Comparison of ENCODE assay signal across 32 mouse cellular contexts in genomic region chr10:117004695-117005094, GRCm38 (mm10). TPM values are rescaled to one million over a fixed set of nuclear protein-coding genes. Genes with fewer than 3 reads are reported as not detected.
A peak's percentile ranks its signal among the peaks of the same experiment; 100 is the strongest.
DNase-seq lines count a peak whose midpoint lies in the region; ATAC-seq and TF ChIP-seq lines count a peak whose summit lies in the region.
"Had no signal": no experiment of that assay in that cellular context is flagged by ENCODE, and none has a peak within 500 bp of the region (broad histone marks: within the 10 kb centered on the region; RNA-seq: fewer than 3 reads in every experiment).

No protein-coding gene starts in this region.

- no peak overlapping the region for H3K4me2 ChIP-seq in hindbrain, embryonic 14.5 days (replicated peaks)
- H3K4me2 ChIP-seq in hindbrain, embryonic 16.5 days (ENCODE audit: low read length): no peak overlapping the region
- no peak overlapping the region for H3K4me2 ChIP-seq in neural tube, embryonic 14.5 days (ENCODE audit: low read depth, low read length)
- H3K4me2 ChIP-seq in neural tube, embryonic 15.5 days: no peak overlapping the region
- no peak overlapping the region; the same call in 1 of the 2 replicates for H3K4me2 ChIP-seq in limb, embryonic 13.5 days (replicated peaks)
- no peak overlapping the region for H3K4me2 ChIP-seq in kidney, embryonic 14.5 days (replicated peaks; ENCODE audit: low read depth, low read length)
- H3K4me2 ChIP-seq: embryonic facial prominence, embryonic 15.5 days; heart, embryonic 13.5 days had no signal

- no peaks in the 10 kb centered on the region for H3K9me3 ChIP-seq in hindbrain, embryonic 14.5 days (ENCODE audit: control insufficient read depth, low read length)
- no peaks in the 10 kb centered on the region for H3K9me3 ChIP-seq in hindbrain, embryonic 16.5 days (ENCODE audit: control insufficient read depth, low read length)
- H3K9me3 ChIP-seq in neural tube, embryonic 14.5 days (ENCODE audit: control insufficient read depth, low read length): no peaks in the 10 kb centered on the region
- H3K9me3 ChIP-seq in neural tube, embryonic 15.5 days (replicated peaks): no peaks in the 10 kb centered on the region
- no peaks in the 10 kb centered on the region for H3K9me3 ChIP-seq in limb, embryonic 13.5 days
- H3K9me3 ChIP-seq in kidney, embryonic 14.5 days (ENCODE audit: control insufficient read depth, low read length): no peaks in the 10 kb centered on the region
- H3K9me3 ChIP-seq: embryonic facial prominence, embryonic 15.5 days; heart, embryonic 13.5 days had no signal

- DNase-seq in hindbrain, embryonic 14.5 days (ENCODE audit: low spot score): no peak
- no peak for DNase-seq in heart, adult 2 months
- DNase-seq: adrenal gland, adult 2 months; cerebellum, adult 18-20 months; cerebellum, postnatal 14 days; gastrocnemius, postnatal 10 days; heart, postnatal 14 days; kidney, adult 11 months; kidney, postnatal 4 days; layer of hippocampus, adult 9-11 months; lung, postnatal 4 days; thymus, adult 18-20 months; thymus, postnatal 36 days had no signal

- TF ChIP-seq POLR2A in heart, adult 2 months (IDR thresholded peaks at IDR 0.05; ENCODE audit: insufficient read depth, low read depth, low read length): no peak

- no peaks in the 10 kb centered on the region for H3K79me2 ChIP-seq in heart, adult 2 months (replicated peaks; ENCODE audit: control insufficient read depth, insufficient read depth, low read length)

- H3K9ac ChIP-seq in hindbrain, embryonic 14.5 days: no peak overlapping the region
- no peak overlapping the region for H3K9ac ChIP-seq in hindbrain, embryonic 16.5 days (ENCODE audit: low read depth, low read length)
- no peak overlapping the region for H3K9ac ChIP-seq in neural tube, embryonic 14.5 days (replicated peaks; ENCODE audit: low read depth, low read length)
- H3K9ac ChIP-seq in neural tube, embryonic 15.5 days (replicated peaks): no peak overlapping the region
- H3K9ac ChIP-seq in limb, embryonic 13.5 days: no peak overlapping the region
- no peak overlapping the region for H3K9ac ChIP-seq in heart, adult 2 months (ENCODE audit: low read depth, low read length)
- H3K9ac ChIP-seq in kidney, embryonic 14.5 days (ENCODE audit: low read depth, low read length): no peak overlapping the region
- H3K9ac ChIP-seq: embryonic facial prominence, embryonic 15.5 days; heart, embryonic 13.5 days had no signal

- H3K4me1 ChIP-seq in hindbrain, embryonic 14.5 days (replicated peaks; ENCODE audit: control insufficient read depth, insufficient read depth, low read length): no peaks in the 10 kb centered on the region
- no peaks in the 10 kb centered on the region; the same call in 1 of the 2 replicates for H3K4me1 ChIP-seq in hindbrain, embryonic 16.5 days (ENCODE audit: control insufficient read depth, insufficient read depth, low read depth, low read length)
- H3K4me1 ChIP-seq in neural tube, embryonic 14.5 days (ENCODE audit: control insufficient read depth, insufficient read depth, low read length): peaks cover 3% of the 10 kb centered on the region; the same call in 1 of the 2 replicates
- H3K4me1 ChIP-seq in neural tube, embryonic 15.5 days: peaks cover 12% of the 10 kb centered on the region
- peaks cover 22% of the 10 kb centered on the region for H3K4me1 ChIP-seq in limb, embryonic 13.5 days
- H3K4me1 ChIP-seq in heart, adult 2 months (ENCODE audit: control insufficient read depth, insufficient read depth, low read length): no peaks in the 10 kb centered on the region
- peaks cover 16% of the 10 kb centered on the region; the same call in 1 of the 2 replicates for H3K4me1 ChIP-seq in kidney, embryonic 14.5 days (ENCODE audit: control insufficient read depth, insufficient read depth, low read length)

- H3K4me3 ChIP-seq in hindbrain, embryonic 14.5 days (replicated peaks; ENCODE audit: low read length): no peak overlapping the region
- no peak overlapping the region for H3K4me3 ChIP-seq in hindbrain, embryonic 16.5 days (ENCODE audit: low read length)
- H3K4me3 ChIP-seq in neural tube, embryonic 14.5 days (ENCODE audit: low read depth, low read length): no peak overlapping the region
- H3K4me3 ChIP-seq in neural tube, embryonic 15.5 days (replicated peaks): no peak overlapping the region
- H3K4me3 ChIP-seq in limb, embryonic 13.5 days: no peak overlapping the region
- H3K4me3 ChIP-seq in heart, adult 2 months: no peak overlapping the region
- no peak overlapping the region for H3K4me3 ChIP-seq in kidney, embryonic 14.5 days (ENCODE audit: low read length)
- H3K4me3 ChIP-seq: embryonic facial prominence, embryonic 15.5 days; heart, embryonic 13.5 days; myocyte had no signal

- H3K27me3 ChIP-seq in hindbrain, embryonic 14.5 days (ENCODE audit: control insufficient read depth, insufficient read depth, low read length): no peaks in the 10 kb centered on the region
- no peaks in the 10 kb centered on the region for H3K27me3 ChIP-seq in hindbrain, embryonic 16.5 days (replicated peaks; ENCODE audit: control insufficient read depth, insufficient read depth, low read length)
- H3K27me3 ChIP-seq in neural tube, embryonic 14.5 days (ENCODE audit: control insufficient read depth, insufficient read depth, low read length): no peaks in the 10 kb centered on the region
- H3K27me3 ChIP-seq in neural tube, embryonic 15.5 days (replicated peaks): no peaks in the 10 kb centered on the region
- H3K27me3 ChIP-seq in limb, embryonic 13.5 days: no peaks in the 10 kb centered on the region
- no peaks in the 10 kb centered on the region for H3K27me3 ChIP-seq in heart, adult 2 months (ENCODE audit: control insufficient read depth, insufficient read depth, low read length)
- no peaks in the 10 kb centered on the region for H3K27me3 ChIP-seq in kidney, embryonic 14.5 days (ENCODE audit: control insufficient read depth, insufficient read depth, low read length)
- H3K27me3 ChIP-seq: embryonic facial prominence, embryonic 15.5 days; heart, embryonic 13.5 days had no signal

- no peak for TF ChIP-seq EP300 in heart, adult 2 months (IDR thresholded peaks at IDR 0.05; ENCODE audit: insufficient read depth, low read depth, low read length)

- intact Hi-C loops in heart, adult 2 months (cut with DNase I): no loop called here

- H3K36me3 ChIP-seq in hindbrain, embryonic 14.5 days (replicated peaks; ENCODE audit: control insufficient read depth, insufficient read depth): no peaks in the 10 kb centered on the region
- no peaks in the 10 kb centered on the region for H3K36me3 ChIP-seq in hindbrain, embryonic 16.5 days (ENCODE audit: control insufficient read depth, insufficient read depth, low read length)
- no peaks in the 10 kb centered on the region for H3K36me3 ChIP-seq in neural tube, embryonic 14.5 days (ENCODE audit: control insufficient read depth, insufficient read depth, low read length)
- no peaks in the 10 kb centered on the region for H3K36me3 ChIP-seq in neural tube, embryonic 15.5 days
- no peaks in the 10 kb centered on the region for H3K36me3 ChIP-seq in limb, embryonic 13.5 days
- H3K36me3 ChIP-seq in heart, adult 2 months (ENCODE audit: control insufficient read depth, insufficient read depth, low read length): no peaks in the 10 kb centered on the region
- H3K36me3 ChIP-seq in kidney, embryonic 14.5 days (ENCODE audit: control insufficient read depth, insufficient read depth, low read length): no peaks in the 10 kb centered on the region
- H3K36me3 ChIP-seq: embryonic facial prominence, embryonic 15.5 days; heart, embryonic 13.5 days had no signal

- H3K27ac ChIP-seq in hindbrain, embryonic 14.5 days: peak overlapping the region; percentile 26; the same call in 1 of the 2 replicates
- no peak overlapping the region for H3K27ac ChIP-seq in hindbrain, embryonic 16.5 days (ENCODE audit: low read depth, low read length)
- no peak overlapping the region for H3K27ac ChIP-seq in neural tube, embryonic 14.5 days (ENCODE audit: low read depth, low read length)
- H3K27ac ChIP-seq in neural tube, embryonic 15.5 days (replicated peaks): no peak overlapping the region
- H3K27ac ChIP-seq in limb, embryonic 13.5 days: no peak overlapping the region
- H3K27ac ChIP-seq in heart, adult 2 months: no peak overlapping the region
- H3K27ac ChIP-seq in kidney, embryonic 14.5 days (ENCODE audit: low read depth, low read length): no peak overlapping the region
- H3K27ac ChIP-seq: embryonic facial prominence, embryonic 15.5 days; heart, embryonic 13.5 days had no signal

- TF ChIP-seq CTCF in heart, adult 2 months (IDR thresholded peaks at IDR 0.05): no peak

- no peak for ATAC-seq in hindbrain, embryonic 14.5 days (ENCODE audit: low FRiP score)
- ATAC-seq in hindbrain, embryonic 16.5 days: no peak
- ATAC-seq in neural tube, embryonic 14.5 days (ENCODE audit: low read depth): peak; percentile 61; the same call in 1 of the 2 replicates
- no peak for ATAC-seq in neural tube, embryonic 15.5 days (ENCODE audit: low FRiP score)
- ATAC-seq in limb, embryonic 13.5 days (ENCODE audit: low FRiP score, low read depth): peak; percentile 62
- ATAC-seq in kidney, embryonic 14.5 days (ENCODE audit: low FRiP score, low TSS enrichment): no peak; the same call in 1 of the 2 replicates
- ATAC-seq: forebrain, embryonic 14.5 days had no signal

- 54% methylated on average over 5 of the region's 5 CpGs for WGBS in hindbrain, embryonic 14.5 days
- WGBS in hindbrain, embryonic 16.5 days: 59% methylated on average over 5 of the region's 5 CpGs
- WGBS in neural tube, embryonic 14.5 days: 57% methylated on average over 5 of the region's 5 CpGs
- WGBS in neural tube, embryonic 15.5 days: 59% methylated on average over 5 of the region's 5 CpGs
- 33% methylated on average over 5 of the region's 5 CpGs for WGBS in limb, embryonic 13.5 days
- 83% methylated on average over 5 of the region's 5 CpGs for WGBS in heart, adult 2 months
- 60% methylated on average over 5 of the region's 5 CpGs for whole genome bisulfite sequencing in kidney, embryonic 14.5 days

RNA-seq across cellular contexts. Expression of gene Best3, which starts 18.6 kb away (rescaled TPM):
- polyA plus RNA-seq in hindbrain, embryonic 14.5 days (2014; fragmentation: Nextera tagmentation; extraction: Ambion mirVana): 0.09 and 0.26 TPM in 2 replicates
- 0.15 and 0.16 TPM in 2 replicates for polyA plus RNA-seq in hindbrain, embryonic 16.5 days (2015; fragmentation: Nextera tagmentation; extraction: Ambion mirVana)
- polyA plus RNA-seq in neural tube, embryonic 14.5 days (2014; fragmentation: Nextera tagmentation; extraction: Ambion mirVana): 0.13 and 0.19 TPM in 2 replicates
- 0.10 and 0.14 TPM in 2 replicates for polyA plus RNA-seq in neural tube, embryonic 15.5 days (2015; fragmentation: Nextera tagmentation; extraction: Ambion mirVana)
- polyA plus RNA-seq in limb, embryonic 13.5 days (2015; fragmentation: Nextera tagmentation; extraction: Ambion mirVana): 0.82 and 1.0 TPM in 2 replicates
- 1 to 10 TPM; 5.8 to 5.9 TPM for total RNA-seq in heart, adult 2 months (2021)
- polyA plus RNA-seq in heart, adult 2 months (2012; rRNA removed): 3.2 and 6.7 TPM in 2 replicates
- polyA plus RNA-seq in kidney, embryonic 14.5 days (2014; fragmentation: Nextera tagmentation; extraction: Ambion mirVana): not detected in 2 replicates
- total RNA-seq: granulocyte monocyte progenitor cell, adult 5-6 weeks; liver, adult 2 months; megakaryocyte-erythroid progenitor cell, adult 5-6 weeks; MEL had no signal
- polyA plus RNA-seq: forebrain, embryonic 14.5 days; liver, adult 2 months had no signal

RNA-seq across cellular contexts. Expression of gene Gm10271, which starts 32.3 kb away (rescaled TPM):
- not detected in 2 replicates for polyA plus RNA-seq in hindbrain, embryonic 14.5 days (2014; fragmentation: Nextera tagmentation; extraction: Ambion mirVana)
- not detected in 2 replicates for polyA plus RNA-seq in hindbrain, embryonic 16.5 days (2015; fragmentation: Nextera tagmentation; extraction: Ambion mirVana)
- polyA plus RNA-seq in neural tube, embryonic 14.5 days (2014; fragmentation: Nextera tagmentation; extraction: Ambion mirVana): not detected in 2 replicates
- not detected in 2 replicates for polyA plus RNA-seq in neural tube, embryonic 15.5 days (2015; fragmentation: Nextera tagmentation; extraction: Ambion mirVana)
- not detected in 2 replicates for polyA plus RNA-seq in limb, embryonic 13.5 days (2015; fragmentation: Nextera tagmentation; extraction: Ambion mirVana)
- not detected for total RNA-seq in heart, adult 2 months (2021)
- not detected in 2 replicates for polyA plus RNA-seq in heart, adult 2 months (2012; rRNA removed)
- not detected in 2 replicates for polyA plus RNA-seq in kidney, embryonic 14.5 days (2014; fragmentation: Nextera tagmentation; extraction: Ambion mirVana)
- total RNA-seq: adrenal gland, adult 2 months; gastrocnemius, postnatal 10 days; granulocyte monocyte progenitor cell, adult 5-6 weeks; heart, postnatal 14 days; liver, adult 2 months; megakaryocyte-erythroid progenitor cell, adult 5-6 weeks; MEL had no signal
- polyA plus RNA-seq: adrenal gland, adult 2 months; C2C12; embryonic facial prominence, embryonic 15.5 days; forebrain, embryonic 14.5 days; heart, embryonic 13.5 days; kidney, embryonic 16.5 days; liver, adult 2 months; liver, embryonic 16.5 days; lung, embryonic 16.5 days; myocyte; small intestine, adult 2 months; stomach, embryonic 16.5 days had no signal

RNA-seq across cellular contexts. Expression of gene Lrrc10, which starts 40.4 kb away (rescaled TPM):
- not detected in 2 replicates for polyA plus RNA-seq in hindbrain, embryonic 14.5 days (2014; fragmentation: Nextera tagmentation; extraction: Ambion mirVana)
- not detected in 2 replicates for polyA plus RNA-seq in hindbrain, embryonic 16.5 days (2015; fragmentation: Nextera tagmentation; extraction: Ambion mirVana)
- 0.18 TPM in 1 of 2 replicates, not detected in the other for polyA plus RNA-seq in neural tube, embryonic 14.5 days (2014; fragmentation: Nextera tagmentation; extraction: Ambion mirVana)
- not detected in 2 replicates for polyA plus RNA-seq in neural tube, embryonic 15.5 days (2015; fragmentation: Nextera tagmentation; extraction: Ambion mirVana)
- polyA plus RNA-seq in limb, embryonic 13.5 days (2015; fragmentation: Nextera tagmentation; extraction: Ambion mirVana): not detected in 2 replicates
- 100 to 1,000 TPM; 148 to 208 TPM for total RNA-seq in heart, adult 2 months (2021)
- 266 and 368 TPM in 2 replicates for polyA plus RNA-seq in heart, adult 2 months (2012; rRNA removed)
- polyA plus RNA-seq in kidney, embryonic 14.5 days (2014; fragmentation: Nextera tagmentation; extraction: Ambion mirVana): not detected in 2 replicates
- total RNA-seq: adrenal gland, adult 2 months; gastrocnemius, postnatal 10 days; granulocyte monocyte progenitor cell, adult 5-6 weeks; liver, adult 2 months; megakaryocyte-erythroid progenitor cell, adult 5-6 weeks; MEL had no signal
- polyA plus RNA-seq: adrenal gland, adult 2 months; C2C12; forebrain, embryonic 14.5 days; kidney, embryonic 16.5 days; liver, adult 2 months; liver, embryonic 16.5 days; myocyte; small intestine, adult 2 months; stomach, embryonic 16.5 days had no signal

RNA-seq across cellular contexts. Expression of gene Rab3ip, which starts 54.1 kb away (rescaled TPM):
- 44.8 and 48.0 TPM in 2 replicates for polyA plus RNA-seq in hindbrain, embryonic 14.5 days (2014; fragmentation: Nextera tagmentation; extraction: Ambion mirVana)
- polyA plus RNA-seq in hindbrain, embryonic 16.5 days (2015; fragmentation: Nextera tagmentation; extraction: Ambion mirVana): 45.2 and 46.6 TPM in 2 replicates
- 59.6 and 60.7 TPM in 2 replicates for polyA plus RNA-seq in neural tube, embryonic 14.5 days (2014; fragmentation: Nextera tagmentation; extraction: Ambion mirVana)
- 49.3 and 54.6 TPM in 2 replicates for polyA plus RNA-seq in neural tube, embryonic 15.5 days (2015; fragmentation: Nextera tagmentation; extraction: Ambion mirVana)
- 38.6 and 40.4 TPM in 2 replicates for polyA plus RNA-seq in limb, embryonic 13.5 days (2015; fragmentation: Nextera tagmentation; extraction: Ambion mirVana)
- total RNA-seq in heart, adult 2 months (2021): 100 to 1,000 TPM in 1 of 2 experiments, 10 to 100 TPM in 1; 80.3 to 100 TPM
- polyA plus RNA-seq in heart, adult 2 months (2012; rRNA removed): 168 and 181 TPM in 2 replicates
- 71.4 and 102 TPM in 2 replicates for polyA plus RNA-seq in kidney, embryonic 14.5 days (2014; fragmentation: Nextera tagmentation; extraction: Ambion mirVana)

RNA-seq across cellular contexts. Expression of gene Cct2, which starts 58.9 kb away (rescaled TPM):
- polyA plus RNA-seq in hindbrain, embryonic 14.5 days (2014; fragmentation: Nextera tagmentation; extraction: Ambion mirVana): 281 and 288 TPM in 2 replicates
- polyA plus RNA-seq in hindbrain, embryonic 16.5 days (2015; fragmentation: Nextera tagmentation; extraction: Ambion mirVana): 244 and 245 TPM in 2 replicates
- polyA plus RNA-seq in neural tube, embryonic 14.5 days (2014; fragmentation: Nextera tagmentation; extraction: Ambion mirVana): 272 and 288 TPM in 2 replicates
- polyA plus RNA-seq in neural tube, embryonic 15.5 days (2015; fragmentation: Nextera tagmentation; extraction: Ambion mirVana): 247 and 251 TPM in 2 replicates
- 264 and 268 TPM in 2 replicates for polyA plus RNA-seq in limb, embryonic 13.5 days (2015; fragmentation: Nextera tagmentation; extraction: Ambion mirVana)
- total RNA-seq in heart, adult 2 months (2021): 100 to 1,000 TPM; 123 to 129 TPM
- 50.4 and 93.0 TPM in 2 replicates for polyA plus RNA-seq in heart, adult 2 months (2012; rRNA removed)
- polyA plus RNA-seq in kidney, embryonic 14.5 days (2014; fragmentation: Nextera tagmentation; extraction: Ambion mirVana): 305 and 310 TPM in 2 replicates

Comparison
In these comparisons a context has a peak if more than half of its experiments do, and no peak if none do; other contexts are left out.
1. ATAC-seq: peak in neural tube, embryonic 14.5 days (single experiment) and limb, embryonic 13.5 days (single experiment); none in hindbrain, embryonic 14.5 days (single experiment), hindbrain, embryonic 16.5 days (single experiment), neural tube, embryonic 15.5 days (single experiment) and kidney, embryonic 14.5 days (single experiment).
2. RNA of gene Lrrc10, which starts 40.4 kb away (polyA plus RNA-seq): 266 to 368 TPM in heart, adult 2 months; not detected in hindbrain, embryonic 14.5 days, not detected in hindbrain, embryonic 16.5 days, not detected in neural tube, embryonic 15.5 days, not detected in limb, embryonic 13.5 days, 0.18 TPM in neural tube, embryonic 14.5 days and not detected in kidney, embryonic 14.5 days; every median in the first group is over 100 times any median in the second.